Mouse (Mus musculus) liver, embryonic 11.5 days (tissue): ENCODE results near the gene Mfsd4a. TPM values are rescaled to one million over a fixed set of nuclear protein-coding genes. Genes with fewer than 3 reads are reported as not detected.

Experiments used
- ATAC-seq: fragments of 200-750 bp; cut with Nextera tagmentation; replicated peaks from 2 replicates; pipeline ENCODE4 v1.8.0; 2017; ENCODE audit warnings: moderate number of reproducible peaks, mild to moderate bottlenecking, moderate TSS enrichment, moderate library complexity; ENCODE audit not compliant: low FRiP score
- DNase-seq: peaks from one replicate; pipeline ENCODE4 v3.0.0-alpha.2; 2017; ENCODE audit warnings: low spot score
- H3K27ac ChIP-seq: fragments of 300-500 bp; sonication (generic); 2 replicates; pipeline ENCODE4 v1.5.1; 2014; ENCODE audit warnings: mild to moderate bottlenecking, low read depth, low read length, control low read depth
- H3K27me3 ChIP-seq: fragments of 300-500 bp; sonication (generic); replicated peaks from 2 replicates; pipeline ENCODE4 v1.6.1; 2014; ENCODE audit warnings: low read length, mixed read lengths; ENCODE audit not compliant: control insufficient read depth, insufficient read depth
- H3K36me3 ChIP-seq: fragments of 300-500 bp; sonication (generic); 2 replicates; pipeline ENCODE4 v1.6.1; 2014; ENCODE audit warnings: mild to moderate bottlenecking, low read length, moderate library complexity, mixed read lengths; ENCODE audit not compliant: control insufficient read depth, insufficient read depth
- H3K4me1 ChIP-seq: fragments of 300-500 bp; sonication (generic); replicated peaks from 2 replicates; pipeline ENCODE4 v1.6.1; 2014; ENCODE audit warnings: low read length, mixed read lengths; ENCODE audit not compliant: control insufficient read depth, insufficient read depth
- H3K4me2 ChIP-seq: fragments of 300-500 bp; sonication (generic); 2 replicates; pipeline ENCODE4 v1.6.1; 2014; ENCODE audit warnings: mild to moderate bottlenecking, control low read depth, moderate library complexity
- H3K4me3 ChIP-seq: fragments of 300-500 bp; sonication (generic); 2 replicates; pipeline ENCODE4 v1.5.1; 2014; ENCODE audit warnings: low read depth, low read length, control low read depth
- H3K9ac ChIP-seq: fragments of 300-500 bp; sonication (generic); 2 replicates; pipeline ENCODE4 v1.6.1; 2014; ENCODE audit warnings: low read depth, low read length, control low read depth
- H3K9me3 ChIP-seq: fragments of 300-500 bp; sonication (generic); 2 replicates; pipeline ENCODE4 v1.6.1; 2016; ENCODE audit warnings: low read length, inconsistent platforms, mixed read lengths; ENCODE audit not compliant: control insufficient read depth
- WGBS: fragments of 180-500 bp; shearing (Covaris S2); extraction: QIAGEN DNeasy Blood & Tissue Kit; methylation state at CpG from one replicate; pipeline ENCODE4 v1.1.7; 2014; 5-methylcytosine and 5-hydroxymethylcytosine counted together
- polyA plus RNA-seq: library from polyadenylated mRNA; unstranded; fragments of >200 nt; fragmentation: Nextera tagmentation; extraction: Ambion mirVana; gene quantifications from 2 replicates; pipeline ENCODE4 v1.2.1, GENCODE M21; 2014

Gene Mfsd4a
- polyA plus RNA-seq, 1 experiment from 2014 or later: 9.9 TPM

GRCm38 (mm10) chr1:132099775-132100174, 31.9 kb upstream of the Mfsd4a start:
- no peak overlapping the region for H3K9ac ChIP-seq

GRCm38 (mm10) chr1:132099016-132099415, 31.2 kb upstream of the Mfsd4a start:
- Histone ChIP-seq H3K9me3 (no peaks in the 10 kb centered on the region), H3K9ac (no peak overlapping the region), H3K4me1 (peaks cover 9% of the 10 kb centered on the region; the same call in 1 of the 2 replicates), H3K27ac (no peak overlapping the region), H3K27me3 (no peaks in the 10 kb centered on the region), H3K36me3 (no peaks in the 10 kb centered on the region), H3K4me2 (no peak overlapping the region), H3K4me3 (no peak overlapping the region)
- WGBS: 70% methylated on average over 4 of the region's 4 CpGs
- ATAC-seq (no peak), DNase-seq (no peak)

More at GRCm38 (mm10) chr1:132099775-132100174, 31.9 kb upstream of the Mfsd4a start:
- 39% methylated on average over 4 of the region's 4 CpGs for WGBS
- no peaks in the 10 kb centered on the region for H3K27me3 ChIP-seq
- ATAC-seq (no peak), DNase-seq (no peak)
- no peak overlapping the region for H3K4me2 ChIP-seq
- H3K4me3 ChIP-seq: no peak overlapping the region
- H3K9me3 ChIP-seq: no peaks in the 10 kb centered on the region
- no peak overlapping the region for H3K27ac ChIP-seq
- peaks cover 9% of the 10 kb centered on the region; the same call in 1 of the 2 replicates for H3K4me1 ChIP-seq
- no peaks in the 10 kb centered on the region for H3K36me3 ChIP-seq

DNA sequence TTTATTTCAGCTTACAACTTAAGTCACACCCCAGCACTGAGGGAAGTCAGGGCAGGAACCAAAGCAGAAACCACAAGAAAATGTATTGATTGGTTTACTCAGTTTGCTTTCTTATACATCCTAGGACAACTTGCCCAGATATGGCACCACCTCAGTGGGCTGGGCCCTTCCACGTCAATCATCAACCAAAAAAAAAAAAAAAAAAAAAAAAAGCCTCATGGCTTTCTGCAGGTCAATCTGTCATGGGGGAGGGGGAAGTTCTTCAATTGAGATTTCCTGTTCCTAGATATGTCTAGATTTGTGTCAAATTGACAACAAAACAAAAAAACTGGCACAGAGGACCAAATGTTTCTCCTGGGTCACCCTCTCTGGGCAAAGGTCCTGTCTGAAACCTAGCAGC, 30.2 kb upstream of the Mfsd4a start:
- Histone ChIP-seq H3K4me1 (peaks cover 9% of the 10 kb centered on the region; the same call in 1 of the 2 replicates), H3K27ac (no peak overlapping the region), H3K36me3 (no peaks in the 10 kb centered on the region), H3K9ac (no peak overlapping the region), H3K9me3 (no peaks in the 10 kb centered on the region), H3K4me2 (no peak overlapping the region), H3K27me3 (no peaks in the 10 kb centered on the region), H3K4me3 (no peak overlapping the region)
- 47% methylated on average over 1 of the region's 1 CpGs for WGBS
- DNase-seq (no peak), ATAC-seq (no peak)

GRCm38 (mm10) chr1:132095356-132096004, 27.6 kb upstream of the Mfsd4a start:
- DNase-seq: peak; percentile 53

GRCm38 (mm10) chr1:132093269-132093668, 25.4 kb upstream of the Mfsd4a start:
- no peaks in the 10 kb centered on the region for H3K36me3 ChIP-seq
- H3K4me2 ChIP-seq: no peak overlapping the region
- H3K9me3 ChIP-seq: no peaks in the 10 kb centered on the region
- no peak overlapping the region for H3K9ac ChIP-seq
- H3K4me1 ChIP-seq: peaks cover 6% of the 10 kb centered on the region; the same call in 1 of the 2 replicates
- DNase-seq (no peak), ATAC-seq (no peak)
- no peak overlapping the region for H3K27ac ChIP-seq
- H3K4me3 ChIP-seq: no peak overlapping the region
- 93% methylated on average over 4 of the region's 4 CpGs for WGBS
- H3K27me3 ChIP-seq: no peaks in the 10 kb centered on the region

More at GRCm38 (mm10) chr1:132095356-132096004, 27.6 kb upstream of the Mfsd4a start:
- no peak overlapping the region for H3K4me3 ChIP-seq
- H3K4me2 ChIP-seq: peak overlapping the region; percentile 16; the same call in 1 of the 2 replicates
- H3K27ac ChIP-seq: no peak overlapping the region
- WGBS: 31% methylated on average over 11 of the region's 11 CpGs
- H3K9me3 ChIP-seq: no peaks in the 10 kb centered on the region
- H3K9ac ChIP-seq: no peak overlapping the region
- peak; percentile 87 for ATAC-seq
- H3K4me1 ChIP-seq: peaks cover 9% of the 10 kb centered on the region; the same call in 1 of the 2 replicates
- no peaks in the 10 kb centered on the region for H3K27me3 ChIP-seq
- no peaks in the 10 kb centered on the region for H3K36me3 ChIP-seq

DNA sequence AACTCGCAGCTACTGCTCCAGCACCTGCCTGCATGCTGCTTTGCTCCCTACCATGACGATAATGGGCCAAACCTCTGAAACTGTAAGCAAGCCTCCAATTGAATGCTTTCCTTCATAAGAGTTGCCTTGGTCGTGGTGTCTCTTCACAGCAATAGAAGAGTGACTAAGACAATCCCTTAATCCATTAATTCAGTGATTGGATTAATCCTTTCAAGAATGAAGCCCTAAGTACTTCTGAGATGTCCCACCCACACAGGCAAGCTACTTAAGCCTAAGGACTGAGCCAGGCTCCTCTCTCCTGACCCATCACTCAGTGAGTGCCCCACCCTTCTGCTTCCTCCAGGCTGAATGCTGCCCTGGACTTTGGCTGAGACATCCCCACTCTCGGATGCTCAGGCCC, 22.4 kb upstream of the Mfsd4a start:
- no peak overlapping the region for H3K27ac ChIP-seq
- no peak overlapping the region for H3K9ac ChIP-seq
- DNase-seq (no peak), ATAC-seq (no peak)
- 72% methylated on average over 4 of the region's 4 CpGs for WGBS
- no peak overlapping the region for H3K4me3 ChIP-seq
- H3K9me3 ChIP-seq: no peaks in the 10 kb centered on the region
- peaks cover 2% of the 10 kb centered on the region; the same call in 1 of the 2 replicates for H3K4me1 ChIP-seq
- H3K4me2 ChIP-seq: no peak overlapping the region
- H3K36me3 ChIP-seq: no peaks in the 10 kb centered on the region
- H3K27me3 ChIP-seq: no peaks in the 10 kb centered on the region

- no peaks in the 10 kb centered on the region for H3K4me1 ChIP-seq
- no peak overlapping the region for H3K4me2 ChIP-seq
- ATAC-seq: no peak
- no peaks in the 10 kb centered on the region for H3K9me3 ChIP-seq
- no peak for DNase-seq
- no peak overlapping the region for H3K4me3 ChIP-seq
- no peak overlapping the region for H3K27ac ChIP-seq
- no peaks in the 10 kb centered on the region for H3K36me3 ChIP-seq
- H3K27me3 ChIP-seq: no peaks in the 10 kb centered on the region
- H3K9ac ChIP-seq: no peak overlapping the region
- WGBS: 78% methylated on average over 6 of the region's 6 CpGs
Observed at GRCm38 (mm10) chr1:132089767-132090166, 21.9 kb upstream of the Mfsd4a start.

- Histone ChIP-seq H3K4me2 (no peak overlapping the region), H3K4me3 (no peak overlapping the region), H3K27ac (no peak overlapping the region), H3K9ac (no peak overlapping the region), H3K9me3 (no peaks in the 10 kb centered on the region), H3K4me1 (no peaks in the 10 kb centered on the region), H3K27me3 (no peaks in the 10 kb centered on the region), H3K36me3 (no peaks in the 10 kb centered on the region)
- WGBS: 76% methylated on average over 5 of the region's 5 CpGs
- ATAC-seq (no peak), DNase-seq (no peak)
Observed at GRCm38 (mm10) chr1:132088181-132088671, 20.4 kb upstream of the Mfsd4a start.
